Mouse (Mus musculus) limb, embryonic 10.5 days (tissue): Measurements from ENCODE around the gene Eid3. TPM values are rescaled to one million over a fixed set of nuclear protein-coding genes. Genes with fewer than 3 reads are reported as not detected.
A peak's percentile ranks its signal among the peaks of the same experiment; 100 is the strongest.

Experiments
- DNase-seq: peaks from one replicate; pipeline ENCODE4 v3.0.0-alpha.2; 2017; ENCODE audit warnings: low spot score
- H3K27ac ChIP-seq: fragments of 300-500 bp; sonication (generic); 2 replicates; pipeline ENCODE4 v1.5.1; 2016; ENCODE audit warnings: mild to moderate bottlenecking
- H3K27me3 ChIP-seq: fragments of 300-500 bp; sonication (generic); 2 replicates; pipeline ENCODE4 v1.6.1; 2016; ENCODE audit warnings: low read depth, mild to moderate bottlenecking; ENCODE audit not compliant: poor library complexity, severe bottlenecking
- H3K36me3 ChIP-seq: fragments of 300-500 bp; sonication (generic); 2 replicates; pipeline ENCODE4 v1.6.1; 2016; ENCODE audit warnings: mild to moderate bottlenecking, moderate library complexity
- H3K4me1 ChIP-seq: fragments of 300-500 bp; sonication (generic); 2 replicates; pipeline ENCODE4 v1.6.1; 2016
- H3K4me3 ChIP-seq: fragments of 300-500 bp; sonication (generic); 2 replicates; pipeline ENCODE4 v1.5.1; 2016; ENCODE audit warnings: mild to moderate bottlenecking, moderate library complexity
- H3K9me3 ChIP-seq: fragments of 300-500 bp; sonication (generic); replicated peaks from 2 replicates; pipeline ENCODE4 v1.6.1; 2016; ENCODE audit warnings: mild to moderate bottlenecking
- WGBS: fragments of 180-500 bp; shearing (Covaris S2); methylation state at CpG from one replicate; pipeline ENCODE4 v1.1.7; 2016; 5-methylcytosine and 5-hydroxymethylcytosine counted together
- polyA plus RNA-seq: library from polyadenylated mRNA; unstranded; fragments of >200 nt; fragmentation: Nextera tagmentation; extraction: Ambion mirVana; gene quantifications from 2 replicates; pipeline ENCODE4 v1.2.1, GENCODE M21; 2016

Gene Eid3
- polyA plus RNA-seq, 1 experiment from 2014 or later: 0.56 TPM

- WGBS: 90% methylated on average over 9 of the region's 9 CpGs
- no peaks in the 10 kb centered on the region for H3K9me3 ChIP-seq
- H3K27me3 ChIP-seq: no peaks in the 10 kb centered on the region
- no peaks in the 10 kb centered on the region for H3K36me3 ChIP-seq
- no peak overlapping the region for H3K27ac ChIP-seq
- peaks cover 14% of the 10 kb centered on the region for H3K4me1 ChIP-seq
- no peak overlapping the region for H3K4me3 ChIP-seq
- DNase-seq: no peak
Measured at GRCm38 (mm10) chr10:82847821-82848459, 18.5 kb upstream of the Eid3 start.

GRCm38 (mm10) chr10:82849686-82850353, 16.6 kb upstream of the Eid3 start:
- no peak for DNase-seq
- WGBS: 50% methylated on average over 16 of the region's 16 CpGs
- H3K4me1 ChIP-seq: peaks cover 19% of the 10 kb centered on the region
- H3K27me3 ChIP-seq: no peaks in the 10 kb centered on the region
- peak overlapping the region; percentile 59 for H3K27ac ChIP-seq
- no peaks in the 10 kb centered on the region for H3K9me3 ChIP-seq
- H3K4me3 ChIP-seq: no peak overlapping the region
- no peaks in the 10 kb centered on the region for H3K36me3 ChIP-seq

- Histone ChIP-seq H3K4me1 (peaks cover 19% of the 10 kb centered on the region), H3K27me3 (no peaks in the 10 kb centered on the region), H3K9me3 (no peaks in the 10 kb centered on the region), H3K4me3 (no peak overlapping the region), H3K27ac (peak overlapping the region; percentile 59), H3K36me3 (no peaks in the 10 kb centered on the region)
- WGBS: 84% methylated on average over 5 of the region's 5 CpGs
- no peak for DNase-seq
Measured at GRCm38 (mm10) chr10:82850354-82850752, 16.1 kb upstream of the Eid3 start.

- 86% methylated on average over 6 of the region's 6 CpGs for WGBS
- no peak overlapping the region for H3K4me3 ChIP-seq
Measured at GRCm38 (mm10) chr10:82851751-82852150, 14.7 kb upstream of the Eid3 start.

GRCm38 (mm10) chr10:82858032-82858680, 8.3 kb upstream of the Eid3 start:
- peak overlapping the region; percentile 68 for H3K4me3 ChIP-seq
- peaks cover 46% of the 10 kb centered on the region for H3K4me1 ChIP-seq
- DNase-seq: no peak
- peaks cover 14% of the 10 kb centered on the region for H3K36me3 ChIP-seq
- no peak overlapping the region for H3K27ac ChIP-seq
- no peaks in the 10 kb centered on the region for H3K27me3 ChIP-seq
- H3K9me3 ChIP-seq: no peaks in the 10 kb centered on the region
- WGBS: 60% methylated on average over 10 of the region's 10 CpGs

More at GRCm38 (mm10) chr10:82851751-82852150, 14.7 kb upstream of the Eid3 start:
- Histone ChIP-seq H3K4me1 (peaks cover 30% of the 10 kb centered on the region), H3K27me3 (no peaks in the 10 kb centered on the region), H3K9me3 (no peaks in the 10 kb centered on the region), H3K27ac (no peak overlapping the region), H3K36me3 (no peaks in the 10 kb centered on the region)
- no peak for DNase-seq

GRCm38 (mm10) chr10:82858691-82859532, 7.5 kb upstream of the Eid3 start:
- Histone ChIP-seq H3K4me3 (peak overlapping the region; percentile 68), H3K36me3 (peaks cover 22% of the 10 kb centered on the region), H3K9me3 (no peaks in the 10 kb centered on the region), H3K27me3 (no peaks in the 10 kb centered on the region), H3K4me1 (peaks cover 46% of the 10 kb centered on the region), H3K27ac (peak overlapping the region; percentile 98)
- under 1% methylated on average over 49 of the region's 49 CpGs for WGBS
- DNase-seq: peak; percentile 88

- H3K4me1 ChIP-seq: peaks cover 41% of the 10 kb centered on the region
- no peaks in the 10 kb centered on the region for H3K9me3 ChIP-seq
- peak; percentile 64 for DNase-seq
- WGBS: 0% methylated on average over 8 of the region's 8 CpGs
- H3K36me3 ChIP-seq: peaks cover 28% of the 10 kb centered on the region
- no peaks in the 10 kb centered on the region for H3K27me3 ChIP-seq
- peak overlapping the region; percentile 68 for H3K4me3 ChIP-seq
- H3K27ac ChIP-seq: peak overlapping the region; percentile 98
Measured at GRCm38 (mm10) chr10:82859533-82859915, 6.9 kb upstream of the Eid3 start.

- peak overlapping the region; percentile 68 for H3K4me3 ChIP-seq
- H3K27me3 ChIP-seq: no peaks in the 10 kb centered on the region
- peaks cover 35% of the 10 kb centered on the region for H3K36me3 ChIP-seq
- peaks cover 41% of the 10 kb centered on the region for H3K4me1 ChIP-seq
- under 1% methylated on average over 50 of the region's 50 CpGs for WGBS
- peak; percentile 86 for DNase-seq
- H3K9me3 ChIP-seq: no peaks in the 10 kb centered on the region
- H3K27ac ChIP-seq: peak overlapping the region; percentile 98
Measured at GRCm38 (mm10) chr10:82860181-82860928, 6.1 kb upstream of the Eid3 start.

GRCm38 (mm10) chr10:82860929-82861315, 5.5 kb upstream of the Eid3 start:
- DNase-seq: peak; percentile 61
- Histone ChIP-seq H3K4me3 (peak overlapping the region; percentile 68), H3K36me3 (peaks cover 41% of the 10 kb centered on the region), H3K4me1 (peaks cover 37% of the 10 kb centered on the region), H3K9me3 (no peaks in the 10 kb centered on the region), H3K27ac (peak overlapping the region; percentile 98), H3K27me3 (no peaks in the 10 kb centered on the region)
- WGBS: 12% methylated on average over 8 of the region's 8 CpGs

GRCm38 (mm10) chr10:82863106-82863680, 3.2 kb upstream of the Eid3 start:
- H3K36me3 ChIP-seq: peaks cover 63% of the 10 kb centered on the region
- H3K4me1 ChIP-seq: peaks cover 31% of the 10 kb centered on the region
- 87% methylated on average over 5 of the region's 5 CpGs for WGBS
- no peak overlapping the region for H3K4me3 ChIP-seq
- no peak overlapping the region for H3K27ac ChIP-seq
- no peaks in the 10 kb centered on the region for H3K27me3 ChIP-seq
- DNase-seq: no peak
- H3K9me3 ChIP-seq: no peaks in the 10 kb centered on the region

GRCm38 (mm10) chr10:82863827-82864226, 2.6 kb upstream of the Eid3 start:
- Histone ChIP-seq H3K27me3 (no peaks in the 10 kb centered on the region), H3K27ac (no peak overlapping the region), H3K9me3 (no peaks in the 10 kb centered on the region), H3K4me3 (no peak overlapping the region), H3K4me1 (peaks cover 25% of the 10 kb centered on the region), H3K36me3 (peaks cover 70% of the 10 kb centered on the region)
- DNase-seq: no peak
- WGBS: 87% methylated on average over 7 of the region's 7 CpGs

- no peaks in the 10 kb centered on the region for H3K27me3 ChIP-seq
- 97% methylated on average over 18 of the region's 18 CpGs for WGBS
- no peaks in the 10 kb centered on the region for H3K9me3 ChIP-seq
- H3K36me3 ChIP-seq: peaks cover 95% of the 10 kb centered on the region
- H3K4me1 ChIP-seq: peaks cover 13% of the 10 kb centered on the region
- no peak for DNase-seq
- H3K4me3 ChIP-seq: no peak overlapping the region
- H3K27ac ChIP-seq: no peak overlapping the region
Measured at GRCm38 (mm10) chr10:82866832-82867231, 406 bp downstream of the Eid3 start.
